Mouse (Mus musculus) hindbrain, embryonic 12.5 days (tissue): ENCODE measurements around the gene Wasf3. TPM values are rescaled to one million over a fixed set of nuclear protein-coding genes. Genes with fewer than 3 reads are reported as not detected.

Experiments used
- ATAC-seq: fragments of 200-750 bp; cut with Nextera tagmentation; 2 replicates; pipeline ENCODE4 v1.8.0; 2017; ENCODE audit warnings: moderate TSS enrichment; ENCODE audit not compliant: low FRiP score
- H3K27ac ChIP-seq: fragments of 300-500 bp; sonication (generic); 2 replicates; pipeline ENCODE4 v1.5.1; 2016; ENCODE audit warnings: mild to moderate bottlenecking
- H3K27me3 ChIP-seq: fragments of 300-500 bp; sonication (generic); 2 replicates; pipeline ENCODE4 v1.6.1; 2016; ENCODE audit warnings: mild to moderate bottlenecking
- H3K36me3 ChIP-seq: fragments of 300-500 bp; sonication (generic); 2 replicates; pipeline ENCODE4 v1.6.1; 2016; ENCODE audit warnings: mild to moderate bottlenecking
- H3K4me1 ChIP-seq: fragments of 300-500 bp; sonication (generic); 2 replicates; pipeline ENCODE4 v1.6.1; 2016
- H3K4me2 ChIP-seq: fragments of 300-500 bp; sonication (generic); replicated peaks from 2 replicates; pipeline ENCODE4 v1.6.1; 2016; ENCODE audit warnings: mild to moderate bottlenecking
- H3K4me3 ChIP-seq: fragments of 300-500 bp; sonication (generic); 2 replicates; pipeline ENCODE4 v1.5.1; 2016; ENCODE audit warnings: mild to moderate bottlenecking
- H3K9ac ChIP-seq: fragments of 300-500 bp; sonication (generic); 2 replicates; pipeline ENCODE4 v1.6.1; 2016; ENCODE audit warnings: mild to moderate bottlenecking, moderate library complexity
- H3K9me3 ChIP-seq: fragments of 300-500 bp; sonication (generic); replicated peaks from 2 replicates; pipeline ENCODE4 v1.6.1; 2016; ENCODE audit warnings: mild to moderate bottlenecking
- WGBS: fragments of 180-500 bp; shearing (Covaris S2); methylation state at CpG from one replicate; pipeline ENCODE4 v1.1.7; 2016; 5-methylcytosine and 5-hydroxymethylcytosine counted together
- polyA plus RNA-seq: library from polyadenylated mRNA; unstranded; fragments of >200 nt; fragmentation: Nextera tagmentation; extraction: Ambion mirVana; gene quantifications from 2 replicates; pipeline ENCODE4 v1.2.1, GENCODE M21; 2016

Gene Wasf3
- polyA plus RNA-seq, 1 experiment from 2014 or later, result 10.0 TPM

GRCm38 (mm10) chr5:146406133-146406532 lies 21.3 kb downstream of the Wasf3 start:
- H3K27ac ChIP-seq, result no peak overlapping the region
- no peaks in the 10 kb centered on the region for H3K27me3 ChIP-seq
- no peak overlapping the region for H3K4me2 ChIP-seq
- 96% methylated on average over 1 of the region's 1 CpGs for WGBS
- H3K9ac ChIP-seq, result no peak overlapping the region
- no peaks in the 10 kb centered on the region for H3K9me3 ChIP-seq
- peaks cover 20% of the 10 kb centered on the region for H3K4me1 ChIP-seq
- no peaks in the 10 kb centered on the region for H3K36me3 ChIP-seq
- H3K4me3 ChIP-seq, result no peak overlapping the region
- no peak for ATAC-seq

GRCm38 (mm10) chr5:146407791-146408190 lies 23.0 kb downstream of the Wasf3 start:
- no peak overlapping the region for H3K9ac ChIP-seq
- ATAC-seq, result no peak
- 48% methylated on average over 3 of the region's 3 CpGs for WGBS
- H3K4me3 ChIP-seq, result no peak overlapping the region
- no peaks in the 10 kb centered on the region for H3K36me3 ChIP-seq
- no peak overlapping the region for H3K27ac ChIP-seq
- H3K4me2 ChIP-seq, result no peak overlapping the region
- peaks cover 30% of the 10 kb centered on the region for H3K4me1 ChIP-seq
- no peaks in the 10 kb centered on the region for H3K9me3 ChIP-seq
- no peaks in the 10 kb centered on the region for H3K27me3 ChIP-seq

GRCm38 (mm10) chr5:146408604-146409003 lies 23.8 kb downstream of the Wasf3 start:
- H3K9ac ChIP-seq, result no peak overlapping the region
- H3K27me3 ChIP-seq, result no peaks in the 10 kb centered on the region
- H3K9me3 ChIP-seq, result no peaks in the 10 kb centered on the region
- H3K36me3 ChIP-seq, result no peaks in the 10 kb centered on the region
- 83% methylated on average over 8 of the region's 8 CpGs for WGBS
- H3K4me2 ChIP-seq, result no peak overlapping the region
- no peak for ATAC-seq
- H3K4me1 ChIP-seq, result peaks cover 38% of the 10 kb centered on the region
- no peak overlapping the region for H3K4me3 ChIP-seq
- H3K27ac ChIP-seq, result no peak overlapping the region

GRCm38 (mm10) chr5:146410821-146411220 lies 26.0 kb downstream of the Wasf3 start:
- Histone ChIP-seq H3K27me3 (no peaks in the 10 kb centered on the region), H3K36me3 (no peaks in the 10 kb centered on the region), H3K9me3 (no peaks in the 10 kb centered on the region), H3K9ac (no peak overlapping the region), H3K4me3 (no peak overlapping the region), H3K27ac (no peak overlapping the region), H3K4me2 (no peak overlapping the region), H3K4me1 (peaks cover 42% of the 10 kb centered on the region)
- WGBS, result 61% methylated on average over 4 of the region's 4 CpGs
- 0 out of 2 replicates have a peak, but pooled peaks have one; percentile 20 for ATAC-seq

GRCm38 (mm10) chr5:146412743-146413430 lies 28.1 kb downstream of the Wasf3 start:
- Histone ChIP-seq H3K4me2 (no peak overlapping the region), H3K4me3 (no peak overlapping the region), H3K9me3 (no peaks in the 10 kb centered on the region), H3K9ac (no peak overlapping the region), H3K27me3 (no peaks in the 10 kb centered on the region), H3K4me1 (peaks cover 48% of the 10 kb centered on the region), H3K27ac (no peak overlapping the region), H3K36me3 (no peaks in the 10 kb centered on the region)
- peak; percentile 13; the same call in 1 of the 2 replicates for ATAC-seq
- WGBS, result 55% methylated on average over 15 of the region's 15 CpGs

GRCm38 (mm10) chr5:146414611-146415010 lies 29.8 kb downstream of the Wasf3 start:
- Histone ChIP-seq H3K27ac (no peak overlapping the region), H3K9me3 (no peaks in the 10 kb centered on the region), H3K9ac (no peak overlapping the region), H3K27me3 (no peaks in the 10 kb centered on the region), H3K4me2 (no peak overlapping the region), H3K4me1 (peaks cover 48% of the 10 kb centered on the region), H3K36me3 (no peaks in the 10 kb centered on the region), H3K4me3 (no peak overlapping the region)
- no peak for ATAC-seq
- 91% methylated on average over 4 of the region's 4 CpGs for WGBS

- Histone ChIP-seq H3K9me3 (no peaks in the 10 kb centered on the region), H3K9ac (no peak overlapping the region), H3K4me3 (no peak overlapping the region), H3K36me3 (no peaks in the 10 kb centered on the region), H3K4me2 (no peak overlapping the region), H3K4me1 (peaks cover 44% of the 10 kb centered on the region), H3K27me3 (no peaks in the 10 kb centered on the region), H3K27ac (no peak overlapping the region)
- 82% methylated on average over 12 of the region's 12 CpGs for WGBS
- no peak for ATAC-seq
These were observed 30.4 kb downstream of the Wasf3 start for GRCm38 (mm10) chr5:146415218-146415617.

- H3K36me3 ChIP-seq, result no peaks in the 10 kb centered on the region
- no peak overlapping the region for H3K27ac ChIP-seq
- H3K4me3 ChIP-seq, result no peak overlapping the region
- ATAC-seq, result no peak
- no peak overlapping the region for H3K4me2 ChIP-seq
- H3K9ac ChIP-seq, result no peak overlapping the region
- H3K9me3 ChIP-seq, result no peaks in the 10 kb centered on the region
- H3K4me1 ChIP-seq, result peaks cover 32% of the 10 kb centered on the region
- H3K27me3 ChIP-seq, result no peaks in the 10 kb centered on the region
- 77% methylated on average over 20 of the region's 20 CpGs for WGBS
These were observed 31.7 kb downstream of the Wasf3 start for GRCm38 (mm10) chr5:146416331-146417110.

- Histone ChIP-seq H3K4me2 (no peak overlapping the region), H3K9me3 (no peaks in the 10 kb centered on the region), H3K27me3 (no peaks in the 10 kb centered on the region), H3K27ac (no peak overlapping the region), H3K36me3 (no peaks in the 10 kb centered on the region), H3K4me3 (no peak overlapping the region), H3K9ac (no peak overlapping the region), H3K4me1 (peaks cover 20% of the 10 kb centered on the region)
- WGBS, result 87% methylated on average over 7 of the region's 7 CpGs
- ATAC-seq, result no peak
These were observed 33.3 kb downstream of the Wasf3 start for GRCm38 (mm10) chr5:146418092-146418491.

GRCm38 (mm10) chr5:146420081-146420480 lies 35.3 kb downstream of the Wasf3 start:
- no peaks in the 10 kb centered on the region for H3K27me3 ChIP-seq
- no peak overlapping the region for H3K9ac ChIP-seq
- H3K9me3 ChIP-seq, result no peaks in the 10 kb centered on the region
- no peak overlapping the region for H3K27ac ChIP-seq
- no peak overlapping the region for H3K4me3 ChIP-seq
- WGBS, result 73% methylated on average over 1 of the region's 1 CpGs
- H3K36me3 ChIP-seq, result no peaks in the 10 kb centered on the region
- H3K4me1 ChIP-seq, result peaks cover 11% of the 10 kb centered on the region
- ATAC-seq, result no peak
- H3K4me2 ChIP-seq, result no peak overlapping the region

- Histone ChIP-seq H3K4me1 (peaks cover 8% of the 10 kb centered on the region; the same call in 1 of the 2 replicates), H3K4me3 (no peak overlapping the region), H3K9ac (no peak overlapping the region), H3K27me3 (no peaks in the 10 kb centered on the region), H3K36me3 (no peaks in the 10 kb centered on the region), H3K9me3 (no peaks in the 10 kb centered on the region), H3K27ac (0 out of 2 replicates have a peak overlapping the region, but pooled peaks have one; percentile 12), H3K4me2 (no peak overlapping the region)
- peak; percentile 39; the same call in 1 of the 2 replicates for ATAC-seq
- WGBS, result 68% methylated on average over 8 of the region's 8 CpGs
These were observed 40.0 kb downstream of the Wasf3 start for GRCm38 (mm10) chr5:146424711-146425326.

GRCm38 (mm10) chr5:146425656-146426055 lies 40.9 kb downstream of the Wasf3 start:
- ATAC-seq, result no peak
- Histone ChIP-seq H3K9ac (no peak overlapping the region), H3K4me2 (no peak overlapping the region), H3K27ac (no peak overlapping the region), H3K4me3 (no peak overlapping the region), H3K27me3 (no peaks in the 10 kb centered on the region), H3K36me3 (no peaks in the 10 kb centered on the region), H3K9me3 (no peaks in the 10 kb centered on the region), H3K4me1 (peaks cover 8% of the 10 kb centered on the region; the same call in 1 of the 2 replicates)
- 86% methylated on average over 4 of the region's 4 CpGs for WGBS
